Mouse (Mus musculus) embryonic fibroblast, embryonic 13.5 days (primary cell): ENCODE results near the gene Wiz.

Experiments
- CTCF ChIP-seq: IDR thresholded peaks from 2 replicates; pipeline ENCODE4 v1.5.1; 2011; ENCODE audit warnings: mild to moderate bottlenecking, control low read depth, low read length, moderate library complexity, borderline replicate concordance; ENCODE audit not compliant: insufficient read depth
- POLR2A ChIP-seq: IDR thresholded peaks from 2 replicates; pipeline ENCODE4 v1.6.1; 2011; ENCODE audit warnings: low read depth, mild to moderate bottlenecking, control low read depth, low read length, moderate library complexity

DNA sequence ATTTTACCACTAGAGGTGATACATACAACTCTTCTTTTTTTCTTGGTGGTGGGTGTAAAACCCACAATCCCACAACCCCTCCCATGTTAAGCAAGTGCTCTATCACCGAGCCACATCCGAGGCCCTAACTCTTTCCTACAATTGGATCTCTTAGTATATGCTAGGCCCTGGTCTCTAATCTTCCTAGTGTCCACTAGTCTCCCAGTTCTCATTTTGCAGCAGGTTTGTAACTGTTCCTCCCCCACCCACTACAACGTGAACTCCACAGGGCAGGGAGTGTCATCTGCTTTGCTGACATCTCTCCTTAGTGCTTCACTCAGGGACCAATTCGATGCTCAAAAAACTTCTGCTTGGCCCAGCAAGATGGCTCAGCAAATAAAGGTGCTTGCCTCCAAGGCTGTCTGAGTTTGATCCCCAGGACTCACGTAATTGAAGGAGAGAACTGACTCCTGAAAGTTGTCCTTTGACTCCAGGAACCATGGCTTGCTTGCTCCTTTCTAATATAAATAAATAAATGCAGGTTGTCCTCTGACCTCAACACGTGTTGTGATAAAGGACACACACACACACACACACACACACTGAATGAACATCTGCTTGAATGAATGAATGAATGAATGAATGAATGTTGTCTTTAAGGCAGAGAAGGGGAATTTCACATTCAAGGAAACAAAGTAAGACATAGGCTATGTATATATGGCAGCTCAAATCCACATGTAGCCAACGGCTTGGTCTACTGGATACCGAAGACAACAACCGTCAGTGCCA is 13.0 kb upstream of the Wiz start:
- no peak for TF ChIP-seq CTCF
- no peak for TF ChIP-seq POLR2A
